Mouse (Mus musculus): ENCODE results near the gene Olfr944. TPM values are rescaled to one million over a fixed set of nuclear protein-coding genes. Genes with fewer than 3 reads are reported as not detected.

Gene Olfr944
- not detected in 2 replicates for polyA plus RNA-seq (2012; rRNA removed)
- polyA plus RNA-seq (2014; fragmentation: Nextera tagmentation; extraction: Ambion mirVana): not detected in 2 replicates

DNA sequence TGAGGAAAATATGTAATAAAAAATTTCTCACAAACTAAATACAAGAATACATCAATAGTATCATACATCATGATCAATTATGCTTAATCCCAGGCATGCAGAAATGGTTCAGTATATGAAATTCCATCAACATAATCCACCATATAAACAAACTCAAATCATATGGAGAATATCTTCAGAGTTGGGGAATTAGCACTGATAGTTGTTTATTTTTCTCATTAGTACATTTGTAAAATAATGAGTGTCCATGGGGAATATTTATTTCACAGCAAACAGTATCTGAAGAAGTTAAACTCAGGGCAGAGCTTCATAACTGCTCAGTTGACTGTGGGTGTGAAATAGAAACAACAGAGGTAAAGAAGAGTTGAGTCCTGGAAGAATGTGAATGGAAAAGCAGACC, at the start of gene Olfr944:
Olfr944 (plus strand) TSS at position 301 of the 400 bp plus-strand sequence.
- Histone ChIP-seq H3K36me3 (ENCODE audit: control insufficient read depth, insufficient read depth, low read length) (no peaks in the 10 kb centered on the region), H3K4me1 (ENCODE audit: control insufficient read depth, insufficient read depth, low read length) (no peaks in the 10 kb centered on the region), H3K27me3 (ENCODE audit: control insufficient read depth, insufficient read depth, low read length) (no peaks in the 10 kb centered on the region), H3K9me3 (ENCODE audit: control insufficient read depth, low read length) (no peaks in the 10 kb centered on the region), H3K4me3 (replicated peaks; ENCODE audit: low read length) (no peak within 1 kb of the TSS), H3K9ac (ENCODE audit: low read depth, low read length, severe bottlenecking) (no peak within 1 kb of the TSS), H3K27ac (replicated peaks; ENCODE audit: low read depth, low read length) (no peak within 1 kb of the TSS), H3K4me2 (replicated peaks; ENCODE audit: low read depth, low read length, severe bottlenecking) (no peak within 1 kb of the TSS)
- TF ChIP-seq POLR2A (IDR thresholded peaks at IDR 0.05; ENCODE audit: borderline replicate concordance, extremely low read depth, insufficient read depth, insufficient read length): no peak
- DNase-seq (ENCODE audit: low spot score): no peak
- no peak for ATAC-seq (ENCODE audit: low FRiP score, low read depth)

DNA sequence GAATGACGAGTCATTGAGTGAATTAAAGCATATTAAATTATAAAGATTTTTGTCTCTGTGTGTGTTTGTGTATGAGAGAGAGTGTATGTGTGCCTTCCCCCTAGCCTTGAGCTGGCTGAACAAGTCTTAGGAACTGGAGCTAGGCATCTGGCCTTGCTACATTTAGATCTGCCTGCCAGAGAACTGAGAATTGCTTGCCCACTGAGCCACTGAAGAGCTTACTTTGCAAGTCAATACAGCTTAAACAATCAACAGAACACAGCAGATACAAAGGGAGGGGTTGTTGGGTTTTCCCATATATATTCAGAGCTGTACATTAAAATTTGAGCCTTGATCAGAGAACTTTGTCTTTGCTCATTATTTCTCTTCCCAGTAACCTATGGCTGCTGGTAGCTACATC, 49.3 kb upstream of the Olfr944 start:
- Histone ChIP-seq H3K9me3 (ENCODE audit: control insufficient read depth, low read length) (no peaks in the 10 kb centered on the region), H3K4me2 (replicated peaks; ENCODE audit: low read depth, low read length, severe bottlenecking) (no peak overlapping the region), H3K4me1 (ENCODE audit: control insufficient read depth, insufficient read depth, low read length) (no peaks in the 10 kb centered on the region), H3K27me3 (ENCODE audit: control insufficient read depth, insufficient read depth, low read length) (no peaks in the 10 kb centered on the region), H3K36me3 (ENCODE audit: control insufficient read depth, insufficient read depth, low read length) (no peaks in the 10 kb centered on the region), H3K4me3 (replicated peaks; ENCODE audit: low read length) (no peak overlapping the region), H3K9ac (ENCODE audit: low read depth, low read length, severe bottlenecking) (no peak overlapping the region), H3K27ac (replicated peaks; ENCODE audit: low read depth, low read length) (no peak overlapping the region)
- 56% methylated on average over 1 of the region's 1 CpGs for WGBS
- no peak for DNase-seq (ENCODE audit: low spot score)
- ATAC-seq (ENCODE audit: low FRiP score, low read depth): no peak
- TF ChIP-seq POLR2A (IDR thresholded peaks at IDR 0.05; ENCODE audit: borderline replicate concordance, extremely low read depth, insufficient read depth, insufficient read length): no peak

DNA sequence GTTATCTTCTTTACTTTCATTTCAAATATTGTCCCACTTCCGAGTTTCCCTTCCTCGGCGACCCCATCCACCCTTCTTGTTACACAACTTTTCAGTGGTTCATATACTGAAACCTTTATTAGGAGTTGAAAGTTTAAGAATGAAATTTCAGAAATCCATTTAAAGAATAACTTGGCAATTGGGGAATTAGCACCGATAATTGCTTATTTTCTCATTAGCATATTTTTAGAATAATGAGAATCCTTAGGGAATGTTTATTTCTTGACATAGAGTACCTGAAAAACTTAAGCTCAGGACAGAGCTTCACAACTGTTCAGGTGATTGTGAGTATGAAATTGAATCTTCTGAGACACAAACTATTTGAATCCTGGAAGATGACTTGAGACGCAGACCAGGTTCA, 35.7 kb upstream of the Olfr944 start, which contains the start of gene Olfr943:
Olfr943 (plus strand) TSS at position 301 of the 400 bp plus-strand sequence.
- H3K27ac ChIP-seq (replicated peaks; ENCODE audit: low read depth, low read length): no peak within 1 kb of the TSS
- ATAC-seq (ENCODE audit: low FRiP score, low read depth) (no peak), DNase-seq (ENCODE audit: low spot score) (no peak)
- no peak for TF ChIP-seq POLR2A (IDR thresholded peaks at IDR 0.05; ENCODE audit: borderline replicate concordance, extremely low read depth, insufficient read depth, insufficient read length)
- no peak within 1 kb of the TSS for H3K4me3 ChIP-seq (replicated peaks; ENCODE audit: low read length)
- no peak within 1 kb of the TSS for H3K4me2 ChIP-seq (replicated peaks; ENCODE audit: low read depth, low read length, severe bottlenecking)
- 92% methylated on average over 5 of the region's 5 CpGs for WGBS
- no peaks in the 10 kb centered on the region for H3K27me3 ChIP-seq (ENCODE audit: control insufficient read depth, insufficient read depth, low read length)
- no peaks in the 10 kb centered on the region for H3K36me3 ChIP-seq (ENCODE audit: control insufficient read depth, insufficient read depth, low read length)
- H3K9me3 ChIP-seq (ENCODE audit: control insufficient read depth, low read length): no peaks in the 10 kb centered on the region
- no peaks in the 10 kb centered on the region for H3K4me1 ChIP-seq (ENCODE audit: control insufficient read depth, insufficient read depth, low read length)
- no peak within 1 kb of the TSS for H3K9ac ChIP-seq (ENCODE audit: low read depth, low read length, severe bottlenecking)

DNA sequence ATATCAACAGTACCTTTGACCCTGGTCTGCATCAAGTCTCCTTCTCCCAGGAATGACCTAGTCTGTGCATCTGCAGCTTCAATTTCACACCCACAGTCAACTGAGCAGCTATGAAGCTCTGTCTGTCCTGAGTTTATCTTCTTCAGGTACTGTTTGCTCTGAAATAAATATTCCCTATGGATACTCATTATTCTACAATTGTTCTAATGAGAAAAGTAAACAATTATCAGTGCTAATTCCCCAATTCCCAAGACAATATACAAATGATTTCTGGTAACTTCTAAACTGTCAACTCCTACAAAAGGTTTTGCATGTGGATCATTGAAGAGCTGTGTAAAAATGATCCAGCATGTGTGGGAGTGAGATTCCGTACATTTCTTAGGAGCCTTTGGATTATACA, 48.2 kb downstream of the Olfr944 start, which contains the start of gene Olfr1537:
Olfr1537 (minus strand) TSS at position 101 of the 400 bp plus-strand sequence.
- no peak for ATAC-seq (ENCODE audit: low FRiP score, low read depth)
- 90% methylated on average over 1 of the region's 1 CpGs for WGBS
- no peak for TF ChIP-seq POLR2A (IDR thresholded peaks at IDR 0.05; ENCODE audit: borderline replicate concordance, extremely low read depth, insufficient read depth, insufficient read length)
- Histone ChIP-seq H3K4me2 (replicated peaks; ENCODE audit: low read depth, low read length, severe bottlenecking) (no peak within 1 kb of the TSS), H3K4me1 (ENCODE audit: control insufficient read depth, insufficient read depth, low read length) (no peaks in the 10 kb centered on the region), H3K36me3 (ENCODE audit: control insufficient read depth, insufficient read depth, low read length) (no peaks in the 10 kb centered on the region), H3K4me3 (replicated peaks; ENCODE audit: low read length) (no peak within 1 kb of the TSS), H3K9me3 (ENCODE audit: control insufficient read depth, low read length) (no peaks in the 10 kb centered on the region), H3K27me3 (ENCODE audit: control insufficient read depth, insufficient read depth, low read length) (no peaks in the 10 kb centered on the region), H3K9ac (ENCODE audit: low read depth, low read length, severe bottlenecking) (no peak within 1 kb of the TSS), H3K27ac (replicated peaks; ENCODE audit: low read depth, low read length) (no peak within 1 kb of the TSS)
- DNase-seq (ENCODE audit: low spot score): no peak

Other genes with a start within 250 kb of the Olfr944 start
- not detected in 2 replicates for gene Olfr933, start 229.6 kb upstream of the Olfr944 start, polyA plus RNA-seq (2012; rRNA removed)
- gene Olfr933, start 229.6 kb upstream of the Olfr944 start, polyA plus RNA-seq (2014; fragmentation: Nextera tagmentation; extraction: Ambion mirVana): not detected in 2 replicates
- not detected in 2 replicates for gene Olfr934, start 213.6 kb upstream of the Olfr944 start, polyA plus RNA-seq (2012; rRNA removed)
- not detected in 2 replicates for gene Olfr934, start 213.6 kb upstream of the Olfr944 start, polyA plus RNA-seq (2014; fragmentation: Nextera tagmentation; extraction: Ambion mirVana)
- not detected in 2 replicates for gene Olfr935, start 202.2 kb upstream of the Olfr944 start, polyA plus RNA-seq (2012; rRNA removed)
- not detected in 2 replicates for gene Olfr935, start 202.2 kb upstream of the Olfr944 start, polyA plus RNA-seq (2014; fragmentation: Nextera tagmentation; extraction: Ambion mirVana)
- gene Olfr146, start 178.5 kb upstream of the Olfr944 start, polyA plus RNA-seq (2012; rRNA removed): not detected in 2 replicates
- gene Olfr146, start 178.5 kb upstream of the Olfr944 start, polyA plus RNA-seq (2014; fragmentation: Nextera tagmentation; extraction: Ambion mirVana): not detected in 2 replicates
- not detected in 2 replicates for gene Olfr937, start 137.0 kb upstream of the Olfr944 start, polyA plus RNA-seq (2012; rRNA removed)
- not detected in 2 replicates for gene Olfr937, start 137.0 kb upstream of the Olfr944 start, polyA plus RNA-seq (2014; fragmentation: Nextera tagmentation; extraction: Ambion mirVana)
- gene Olfr938, start 123.0 kb upstream of the Olfr944 start, polyA plus RNA-seq (2012; rRNA removed): not detected in 2 replicates
- gene Olfr938, start 123.0 kb upstream of the Olfr944 start, polyA plus RNA-seq (2014; fragmentation: Nextera tagmentation; extraction: Ambion mirVana): not detected in 2 replicates
- gene Olfr27, start 73.8 kb upstream of the Olfr944 start, polyA plus RNA-seq (2012; rRNA removed): not detected in 2 replicates
- gene Olfr27, start 73.8 kb upstream of the Olfr944 start, polyA plus RNA-seq (2014; fragmentation: Nextera tagmentation; extraction: Ambion mirVana): not detected in 2 replicates
- not detected in 2 replicates for gene Olfr943, start 35.6 kb upstream of the Olfr944 start, polyA plus RNA-seq (2012; rRNA removed)
- gene Olfr943, start 35.6 kb upstream of the Olfr944 start, polyA plus RNA-seq (2014; fragmentation: Nextera tagmentation; extraction: Ambion mirVana): not detected in 2 replicates
- not detected in 2 replicates for gene Olfr1537, start 48.1 kb downstream of the Olfr944 start, polyA plus RNA-seq (2012; rRNA removed)
- gene Olfr1537, start 48.1 kb downstream of the Olfr944 start, polyA plus RNA-seq (2014; fragmentation: Nextera tagmentation; extraction: Ambion mirVana): not detected in 2 replicates
- gene Olfr945, start 74.9 kb downstream of the Olfr944 start, polyA plus RNA-seq (2012; rRNA removed): not detected in 2 replicates
- gene Olfr945, start 74.9 kb downstream of the Olfr944 start, polyA plus RNA-seq (2014; fragmentation: Nextera tagmentation; extraction: Ambion mirVana): not detected in 2 replicates
- not detected in 2 replicates for gene Olfr948, start 124.1 kb downstream of the Olfr944 start, polyA plus RNA-seq (2012; rRNA removed)
- gene Olfr948, start 124.1 kb downstream of the Olfr944 start, polyA plus RNA-seq (2014; fragmentation: Nextera tagmentation; extraction: Ambion mirVana): not detected in 2 replicates
- gene Olfr951, start 185.5 kb downstream of the Olfr944 start, polyA plus RNA-seq (2012; rRNA removed): not detected in 2 replicates
- not detected in 2 replicates for gene Olfr951, start 185.5 kb downstream of the Olfr944 start, polyA plus RNA-seq (2014; fragmentation: Nextera tagmentation; extraction: Ambion mirVana)
- gene Olfr952, start 225.2 kb downstream of the Olfr944 start, polyA plus RNA-seq (2012; rRNA removed): not detected in 2 replicates
- not detected in 2 replicates for gene Olfr952, start 225.2 kb downstream of the Olfr944 start, polyA plus RNA-seq (2014; fragmentation: Nextera tagmentation; extraction: Ambion mirVana)

All from limb, embryonic 14.5 days (tissue).